Mouse (Mus musculus) stomach, postnatal 0 days (tissue): ENCODE results near the gene Trappc6a.

ENCODE experiments used
- CTCF ChIP-seq: IDR thresholded peaks from 2 replicates; pipeline ENCODE4 v1.5.1; 2016; ENCODE audit warnings: antibody characterized with exemption, low read depth, mild to moderate bottlenecking, moderate library complexity
- EP300 ChIP-seq: optimal IDR thresholded peaks from 2 replicates; pipeline ENCODE3; 2016; ENCODE audit warnings: antibody characterized with exemption

- TF ChIP-seq CTCF (no peak), EP300 (no peak)
These were observed 43.4 kb downstream of the Trappc6a start for GRCm38 (mm10) chr7:19551634-19552033.
